Mouse (Mus musculus) ES-CJ7 (cell line): ENCODE results near the gene Fars2.
A peak's percentile ranks its signal among the peaks of the same experiment; 100 is the strongest.

ENCODE experiments used
- DNase-seq: peaks from one replicate; pipeline ENCODE4 v3.0.0; 2011; ENCODE audit warnings: low read depth, low spot score

Gene Fars2

DNA sequence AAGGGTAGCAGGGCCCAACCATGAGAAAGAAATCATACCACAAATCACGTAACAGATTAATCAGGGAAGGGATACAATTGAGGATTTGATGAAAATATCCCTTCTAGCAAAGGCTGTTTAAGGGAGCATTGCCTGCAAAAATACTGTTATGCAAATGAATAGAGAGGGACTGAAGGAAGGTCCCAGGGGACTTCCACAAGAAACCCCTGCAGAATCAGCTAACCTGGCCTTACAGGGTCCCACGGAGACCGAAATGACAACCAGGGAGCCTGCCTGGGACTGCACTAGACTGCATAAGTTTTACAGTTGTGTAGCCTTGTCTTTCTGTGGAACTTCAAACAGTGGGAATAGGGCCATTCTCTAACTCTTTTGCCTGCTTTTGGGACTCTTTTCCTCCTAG is 98.8 kb downstream of the Fars2 start:
- DNase-seq, result no peak

DNA sequence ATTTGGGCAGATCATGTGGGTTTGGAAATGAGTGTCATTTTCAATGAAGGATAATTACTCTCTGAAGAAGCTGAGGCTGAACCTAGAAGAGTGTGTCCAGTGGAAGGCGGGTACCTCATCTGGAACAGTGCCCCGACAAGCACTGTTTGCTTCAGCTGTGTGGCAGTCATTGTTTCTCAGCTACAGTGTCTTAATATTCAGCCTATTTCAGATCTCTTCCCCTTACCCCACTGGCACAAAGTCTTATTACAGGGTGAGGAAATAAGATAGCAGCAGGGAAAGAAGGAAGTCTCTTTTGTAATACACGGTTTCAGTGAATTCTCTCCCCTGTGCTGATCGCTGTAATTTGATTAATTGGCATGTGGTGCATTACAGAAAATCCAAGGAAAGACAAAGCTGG is 101.1 kb downstream of the Fars2 start:
- DNase-seq, result no peak

DNA sequence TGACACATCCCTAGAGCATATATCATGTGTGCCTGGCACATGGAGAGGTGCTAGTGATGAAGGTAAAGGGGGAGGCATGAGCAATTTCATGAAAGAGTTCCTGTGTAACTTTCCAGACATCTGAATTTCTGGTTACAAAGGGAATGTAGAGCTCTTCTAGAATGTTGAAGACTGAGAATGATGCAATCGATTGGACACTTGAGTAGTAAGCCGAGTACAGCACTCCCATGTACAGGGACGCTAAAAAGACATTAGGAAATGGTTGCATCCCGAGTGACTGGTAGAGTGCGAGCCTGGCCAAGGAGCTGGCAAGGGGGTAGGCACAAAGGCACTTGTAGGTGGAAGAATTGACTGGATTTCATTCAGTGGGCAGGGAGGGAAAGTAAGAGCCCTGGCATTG is 102.3 kb downstream of the Fars2 start:
- no peak for DNase-seq

DNA sequence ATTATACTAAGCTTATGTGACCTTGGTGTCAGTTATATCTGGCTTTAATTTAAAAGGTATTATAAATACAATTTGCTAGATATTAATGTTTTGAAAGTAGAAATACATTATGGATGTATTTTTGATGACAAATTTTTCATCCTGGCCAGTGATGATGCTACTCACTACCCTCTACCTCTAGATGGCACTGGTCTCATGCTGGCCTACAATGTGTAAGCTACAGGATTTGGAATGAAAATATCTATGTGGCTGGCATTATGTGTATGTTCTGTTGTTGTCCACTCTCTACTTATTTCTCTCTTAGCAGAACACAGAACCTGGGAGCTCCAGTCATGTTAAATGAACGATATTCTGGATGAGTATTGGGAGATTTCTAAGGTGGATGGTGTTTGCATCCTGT is 104.7 kb downstream of the Fars2 start:
- no peak for DNase-seq

DNA sequence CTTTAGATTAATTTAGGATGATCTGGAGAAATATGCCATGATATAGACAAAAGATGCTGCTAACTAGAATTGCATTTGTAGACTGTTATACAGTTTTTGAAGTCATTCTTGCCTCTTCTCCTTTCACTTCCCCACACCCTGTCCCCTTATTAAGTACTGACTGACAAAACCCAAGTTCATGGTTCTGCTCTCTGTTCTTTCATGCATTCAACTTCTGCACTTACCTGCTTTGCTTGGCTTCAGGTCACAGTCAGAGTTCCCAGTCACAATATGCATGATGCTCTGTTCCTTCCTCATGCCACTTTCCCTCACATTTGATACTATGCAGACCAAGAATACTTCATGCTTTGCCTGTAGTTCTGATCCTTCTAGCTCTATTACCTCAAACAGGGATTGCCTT is 105.5 kb downstream of the Fars2 start:
- no peak for DNase-seq

DNA sequence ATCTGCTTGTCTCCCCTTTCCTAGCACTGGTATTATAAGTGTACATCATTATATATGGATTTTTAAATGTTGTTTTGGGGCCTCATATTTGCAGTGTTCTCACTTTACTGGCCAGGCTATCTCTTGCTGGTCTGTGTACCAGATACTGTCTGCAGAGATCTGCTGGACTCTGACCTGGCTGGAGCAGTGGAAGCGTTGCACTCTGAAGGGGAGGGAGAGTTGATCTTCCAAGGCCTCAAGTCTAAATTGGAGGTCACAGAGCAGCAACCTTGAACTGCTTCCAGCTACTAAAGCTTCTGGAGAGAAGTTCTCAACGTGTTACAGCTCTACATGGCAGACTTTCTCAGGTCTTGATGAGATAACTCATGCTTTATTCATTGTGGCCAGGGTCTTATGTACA is 107.2 kb downstream of the Fars2 start:
- DNase-seq, result no peak

DNA sequence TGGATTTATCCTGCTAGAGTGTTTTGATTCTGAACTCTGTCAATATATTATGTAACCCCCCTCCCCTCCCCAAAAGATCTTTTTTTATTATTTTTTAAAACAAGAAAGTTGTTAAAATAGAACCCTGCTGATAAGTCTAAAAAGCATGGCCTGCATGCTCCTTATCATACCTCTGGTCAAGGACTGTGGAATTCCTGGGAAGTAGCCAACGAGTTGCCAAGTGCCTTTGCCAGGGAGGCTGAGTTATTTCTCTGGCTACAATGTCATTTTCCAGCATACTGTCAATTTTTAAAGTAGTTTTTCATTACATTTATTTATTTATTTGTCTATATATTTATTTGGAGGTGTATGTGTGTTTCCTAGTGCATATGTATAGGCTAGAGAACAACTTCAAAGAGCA is 125.0 kb downstream of the Fars2 start:
- no peak for DNase-seq

DNA sequence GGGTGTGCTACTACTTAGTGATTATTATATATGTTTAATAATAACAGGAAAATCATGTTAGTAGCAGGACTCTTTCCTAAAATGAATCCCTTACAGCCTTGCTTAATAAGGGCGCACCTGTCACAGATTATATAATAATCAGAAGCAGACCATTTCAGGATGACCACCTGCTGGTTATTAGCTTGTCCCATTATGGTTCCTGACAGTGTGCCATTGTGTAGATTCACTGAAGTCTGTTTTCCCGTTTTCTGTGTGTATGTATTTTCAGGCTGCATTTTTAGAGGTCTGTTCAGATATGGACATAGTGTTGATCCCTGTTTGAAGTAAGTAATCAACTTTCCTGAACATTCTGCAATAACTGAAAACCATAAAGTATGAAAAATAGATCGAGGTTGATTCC is 136.7 kb downstream of the Fars2 start:
- no peak for DNase-seq

DNA sequence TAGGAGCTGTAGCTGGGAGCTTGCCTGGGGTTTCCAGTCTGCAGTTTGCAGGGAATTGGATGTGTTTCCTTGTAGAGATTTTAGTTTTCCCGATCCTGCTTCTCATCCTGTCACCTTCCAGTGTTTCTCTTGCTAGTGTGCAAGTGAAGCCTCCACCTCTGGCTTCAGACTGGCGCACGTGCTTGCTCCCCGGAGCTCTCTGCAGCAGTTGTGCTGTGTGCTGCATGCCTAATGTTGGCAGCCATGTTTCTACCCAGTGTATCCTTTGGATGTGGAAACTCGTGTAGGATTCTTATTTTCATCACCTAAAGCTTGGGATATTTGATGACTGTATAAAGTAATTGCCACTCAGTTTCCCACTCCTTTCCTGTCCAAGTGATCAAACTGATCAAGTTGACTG is 140.0 kb downstream of the Fars2 start:
- no peak for DNase-seq

DNA sequence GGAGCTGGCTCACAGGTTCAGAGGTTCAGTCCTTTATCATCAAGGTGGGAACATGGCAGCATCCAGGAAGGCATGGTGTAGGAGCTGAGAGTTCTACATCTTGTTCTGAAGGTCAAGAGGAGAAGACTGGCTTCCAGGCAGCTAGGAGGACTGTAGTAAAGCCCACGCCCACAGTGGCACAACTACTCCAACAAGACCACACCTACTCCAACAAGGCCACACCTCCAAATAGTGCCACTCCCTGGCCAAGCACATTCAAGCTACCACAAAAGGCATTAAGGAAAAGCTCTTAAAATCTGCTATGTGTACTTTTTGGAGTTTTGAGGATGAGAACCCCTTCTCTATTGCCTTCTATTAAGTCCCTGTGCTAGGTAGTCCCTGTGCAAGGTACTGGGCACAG is 142.5 kb downstream of the Fars2 start:
- DNase-seq, result peak; percentile 21

DNA sequence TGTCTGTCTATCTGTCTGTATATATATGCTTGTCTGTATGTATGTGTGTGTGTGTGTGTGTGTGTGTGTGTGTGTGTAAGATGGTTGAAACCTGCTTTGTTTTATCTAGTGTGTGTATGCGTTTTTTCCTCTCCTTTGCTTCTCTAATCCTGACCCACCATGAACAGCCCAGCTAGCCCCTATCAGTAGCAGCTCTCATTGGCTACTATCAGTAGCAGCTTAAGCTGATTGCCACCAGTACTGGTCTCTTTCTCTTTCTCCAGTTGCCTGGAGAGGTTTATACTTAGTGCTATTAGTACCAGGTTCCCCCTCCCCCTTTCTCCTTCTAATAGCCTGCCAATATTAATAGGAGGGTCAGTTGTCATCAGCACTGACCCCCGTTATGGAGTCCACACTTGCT is 144.1 kb downstream of the Fars2 start:
- DNase-seq, result no peak

DNA sequence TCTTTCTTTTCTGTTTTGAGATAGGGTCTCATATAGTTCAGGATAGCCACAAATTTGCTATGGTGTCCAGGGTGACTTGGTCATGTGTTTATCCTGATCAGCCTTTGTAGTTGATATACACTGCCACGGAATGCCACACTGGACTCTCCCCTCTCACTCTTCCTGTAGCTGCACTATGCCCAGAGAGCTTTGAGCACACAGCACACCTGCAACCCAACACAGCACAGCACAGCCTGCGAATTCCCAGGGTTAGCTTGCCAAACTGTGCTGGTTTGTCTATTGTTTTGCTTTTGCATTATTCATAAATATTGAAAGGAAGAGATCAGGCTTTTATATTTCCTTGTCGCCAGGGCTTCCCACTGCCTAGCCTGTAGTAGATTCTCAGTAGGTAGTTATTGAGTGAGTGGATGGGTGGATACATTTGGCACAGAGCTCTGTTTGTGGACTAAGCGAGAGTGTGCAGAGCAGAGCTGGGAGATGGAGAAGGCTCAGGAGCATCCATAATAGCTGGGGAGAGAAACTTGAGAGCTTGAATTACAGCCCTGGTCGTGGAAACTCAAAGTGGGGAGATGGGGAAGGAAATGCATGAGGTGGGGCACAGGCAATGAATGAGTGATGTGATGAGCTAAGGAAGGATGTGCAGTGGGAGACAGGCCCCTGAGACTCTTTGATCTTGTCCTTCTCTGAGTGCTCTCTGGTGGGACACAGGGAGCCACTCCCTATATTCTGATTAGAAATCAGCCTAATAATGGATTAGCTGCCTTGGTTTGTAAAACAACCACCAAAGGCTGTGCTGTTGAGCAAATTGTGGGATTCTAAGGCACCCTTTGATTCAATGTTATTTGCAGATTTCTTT is 146.3 kb downstream of the Fars2 start:
- peak; percentile 70 for DNase-seq

DNA sequence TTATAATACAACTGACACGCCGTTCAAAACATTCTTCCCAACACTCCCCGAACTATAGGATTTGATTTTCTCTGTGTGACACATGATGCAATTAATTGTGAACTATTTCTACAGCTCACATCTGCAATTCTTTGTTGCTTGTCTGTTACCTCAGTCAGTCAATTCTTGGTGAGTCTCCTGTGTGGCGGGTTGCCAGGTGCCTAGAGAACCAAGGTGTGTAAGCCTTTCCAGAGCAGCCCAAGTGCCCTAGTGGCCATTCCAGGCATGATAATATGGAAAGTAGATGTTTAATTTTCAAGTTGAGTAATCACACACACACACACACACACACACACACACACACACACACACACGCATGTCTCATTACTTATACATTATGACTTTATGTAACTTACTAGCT is 147.2 kb downstream of the Fars2 start:
- peak; percentile 11 for DNase-seq

DNA sequence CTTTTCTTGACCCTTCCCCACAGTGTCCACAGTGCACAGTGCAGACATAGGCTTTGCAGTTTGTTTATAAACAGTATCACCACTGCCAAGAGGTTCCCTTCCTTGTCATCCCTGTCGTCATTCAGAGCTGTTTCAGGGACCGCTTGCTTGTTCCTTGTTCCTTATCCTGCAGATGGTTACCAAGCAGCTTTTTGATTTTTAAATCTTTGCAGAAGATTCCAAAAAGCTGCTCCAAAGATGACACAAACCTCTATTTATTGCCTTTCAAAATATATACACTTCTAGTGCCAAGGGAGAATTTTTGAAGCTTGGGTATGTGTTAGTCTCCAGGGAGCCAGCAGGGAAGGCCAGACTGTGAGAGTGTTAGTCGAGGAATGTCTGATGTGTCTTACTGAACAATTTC is 148.1 kb downstream of the Fars2 start:
- DNase-seq, result no peak

DNA sequence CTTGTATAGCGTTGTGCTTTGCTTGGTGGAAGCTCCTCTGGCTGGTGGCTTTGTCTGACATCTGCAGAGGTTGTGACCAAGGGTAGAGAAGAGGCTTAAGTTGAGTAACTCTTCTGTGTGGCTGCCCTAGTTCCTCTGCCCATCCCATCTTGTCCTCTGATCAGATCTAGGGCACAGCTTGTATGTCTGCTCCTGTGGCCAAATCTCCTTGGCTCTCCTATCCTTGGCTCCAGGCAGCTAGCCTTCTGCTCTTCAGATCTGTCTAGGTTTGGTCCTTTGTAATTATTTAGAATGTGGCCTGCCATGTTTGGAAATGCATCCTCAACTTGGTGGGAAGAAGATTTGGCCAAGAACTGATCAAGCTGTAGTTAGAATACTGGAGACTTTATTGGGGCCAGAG is 150.2 kb downstream of the Fars2 start:
- DNase-seq, result no peak

DNA sequence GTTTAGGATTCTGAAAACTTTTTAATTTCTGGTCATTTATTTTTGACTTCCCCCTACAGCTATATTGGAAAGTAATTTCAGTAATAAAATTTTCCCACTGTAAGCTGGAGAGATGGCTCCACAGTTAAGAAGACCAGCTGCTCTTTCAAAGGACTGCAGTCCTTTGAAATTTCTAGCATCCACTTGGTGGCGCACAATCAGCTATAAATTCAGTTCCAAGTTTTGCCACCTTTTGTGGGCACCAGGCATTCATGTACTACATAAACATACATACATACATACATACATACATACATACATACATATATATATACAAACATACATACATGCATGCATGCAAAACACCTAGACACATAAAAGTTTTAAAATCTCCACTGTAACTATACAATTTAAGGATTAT is 153.7 kb downstream of the Fars2 start:
- no peak for DNase-seq

DNA sequence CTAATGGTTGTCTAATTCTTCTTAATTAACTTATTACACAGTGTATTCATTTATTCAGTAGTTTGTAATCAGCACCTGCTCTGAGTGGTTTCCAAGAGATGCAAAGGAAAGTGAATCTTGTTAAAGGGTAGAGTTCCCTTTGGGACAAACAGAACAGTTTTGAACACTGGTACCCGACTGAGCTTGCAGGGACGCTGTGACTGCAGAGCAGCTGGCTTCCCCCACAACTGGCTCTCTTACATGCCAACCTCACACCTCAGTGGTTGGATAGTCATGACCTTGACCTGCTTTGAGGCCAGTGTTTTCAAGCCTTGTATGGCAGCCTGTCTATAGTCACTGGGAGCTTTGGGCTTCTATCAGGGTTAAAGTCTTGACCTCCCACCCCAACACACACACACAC is 156.3 kb downstream of the Fars2 start:
- no peak for DNase-seq

DNA sequence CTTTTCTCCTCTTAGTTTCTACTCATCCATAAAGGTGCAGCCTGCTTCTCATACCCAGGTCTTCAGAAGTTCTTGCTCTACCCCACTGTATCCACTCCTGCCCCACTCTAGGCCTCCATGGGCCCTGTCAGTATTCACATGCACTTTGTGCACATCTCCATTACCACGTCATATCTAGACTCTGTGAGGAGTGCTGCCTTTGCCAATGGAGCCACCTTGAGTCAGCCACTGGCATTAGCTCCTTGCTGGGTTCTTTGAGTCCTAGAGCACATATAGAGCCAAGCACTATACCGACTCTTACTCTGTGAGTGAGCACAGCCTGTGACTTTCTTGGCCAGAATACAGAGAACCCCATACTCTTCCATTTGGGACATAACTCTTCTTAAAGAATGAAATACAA is 159.0 kb downstream of the Fars2 start:
- no peak for DNase-seq

DNA sequence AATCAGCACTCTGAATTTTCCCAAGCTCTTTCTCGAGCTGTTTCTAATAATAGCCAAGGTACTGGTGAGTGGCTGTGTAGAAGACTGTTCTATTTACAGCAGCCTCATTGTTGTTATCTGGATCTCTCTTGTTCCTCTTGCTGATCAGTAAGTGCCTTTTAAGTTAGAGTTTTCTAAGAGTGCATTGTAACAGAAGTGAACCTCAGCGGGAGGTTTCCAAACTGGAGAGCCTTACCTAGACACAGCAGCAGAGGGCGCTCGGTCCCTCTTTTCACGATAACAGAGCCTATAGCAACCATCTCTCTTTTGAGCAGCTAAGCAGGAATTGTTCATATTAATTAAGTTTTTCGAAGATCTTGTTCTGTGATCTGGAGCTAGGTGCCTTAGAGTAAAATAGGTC is 164.8 kb downstream of the Fars2 start:
- DNase-seq, result peak; percentile 54

DNA sequence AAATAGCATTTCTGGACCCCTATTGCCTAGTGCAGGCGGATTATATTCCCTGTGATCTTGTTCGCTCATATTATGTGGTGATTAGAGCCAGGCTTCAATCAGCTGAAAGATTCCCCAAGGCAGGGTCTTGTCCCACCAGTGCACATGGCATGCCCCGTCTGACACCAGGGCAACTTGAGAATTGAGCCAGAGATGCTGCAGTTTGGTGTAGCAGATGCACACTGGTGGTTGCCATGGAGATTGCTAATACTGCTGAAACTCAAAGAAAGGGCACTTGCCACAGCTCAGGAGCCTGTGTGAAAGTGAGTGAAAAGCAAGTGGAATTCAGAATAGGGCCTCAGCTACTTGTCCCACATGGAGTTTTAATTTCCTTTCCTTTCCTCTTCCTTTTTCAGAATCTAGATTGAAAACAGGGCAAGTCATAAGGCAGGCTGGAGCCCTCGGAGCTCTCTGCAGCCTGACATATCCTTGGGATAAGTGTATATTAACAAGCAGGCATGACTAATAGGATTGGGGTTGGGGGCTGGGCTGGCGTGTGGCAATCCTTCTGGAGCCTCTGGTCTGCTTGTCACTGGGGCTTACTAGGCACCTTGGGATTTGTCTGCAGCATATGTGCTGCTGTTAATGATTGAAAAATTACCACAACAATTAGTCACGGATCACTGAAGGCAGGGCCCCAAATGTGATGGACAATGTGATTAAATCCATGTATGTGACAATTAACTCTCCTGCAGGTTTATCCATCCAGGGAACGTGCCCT is 165.8 kb downstream of the Fars2 start:
- DNase-seq, result no peak

DNA sequence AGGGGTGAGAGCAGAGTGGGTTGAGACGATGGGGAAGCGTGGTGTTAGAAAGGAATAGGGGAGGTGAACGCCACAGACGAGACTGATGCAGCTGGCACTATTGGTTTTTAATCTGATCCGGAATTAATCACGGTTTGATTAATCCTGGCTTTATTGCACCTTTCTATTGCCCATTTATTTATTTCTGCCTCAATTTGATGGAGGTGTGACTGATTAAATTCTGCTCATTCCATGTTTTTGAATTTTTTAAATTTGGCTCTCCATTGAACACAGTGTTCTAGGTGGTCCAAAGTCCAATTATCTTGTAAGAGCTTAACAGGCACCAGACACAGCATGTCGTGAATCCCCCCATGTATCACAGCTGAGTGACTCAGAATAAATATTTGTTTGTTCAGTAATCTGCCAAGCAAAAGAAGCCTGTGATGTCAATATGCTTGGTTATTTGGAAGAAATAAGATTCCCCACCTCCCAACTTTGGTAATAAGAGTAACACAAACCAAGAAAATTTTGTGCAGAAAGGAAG is 166.4 kb downstream of the Fars2 start:
- DNase-seq, result no peak

DNA sequence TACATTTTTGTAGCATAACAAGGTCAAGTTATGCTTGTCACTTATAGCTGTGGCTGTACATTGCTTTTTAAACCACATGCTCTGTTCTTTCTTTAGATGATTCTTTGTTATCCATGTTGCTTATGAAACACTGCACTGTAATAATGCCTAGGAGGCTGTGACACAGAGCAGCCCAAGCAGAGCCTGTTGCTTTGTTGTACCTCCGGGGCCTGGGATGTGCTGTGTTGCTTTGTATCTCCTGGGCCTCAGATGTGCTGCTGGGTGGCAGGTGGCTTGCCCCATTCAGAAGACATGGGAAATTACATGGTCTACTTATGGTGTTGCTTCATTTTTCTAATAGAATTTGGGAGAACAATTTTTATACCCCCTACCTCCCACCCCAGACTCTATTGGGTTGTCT is 166.9 kb downstream of the Fars2 start:
- no peak for DNase-seq

DNA sequence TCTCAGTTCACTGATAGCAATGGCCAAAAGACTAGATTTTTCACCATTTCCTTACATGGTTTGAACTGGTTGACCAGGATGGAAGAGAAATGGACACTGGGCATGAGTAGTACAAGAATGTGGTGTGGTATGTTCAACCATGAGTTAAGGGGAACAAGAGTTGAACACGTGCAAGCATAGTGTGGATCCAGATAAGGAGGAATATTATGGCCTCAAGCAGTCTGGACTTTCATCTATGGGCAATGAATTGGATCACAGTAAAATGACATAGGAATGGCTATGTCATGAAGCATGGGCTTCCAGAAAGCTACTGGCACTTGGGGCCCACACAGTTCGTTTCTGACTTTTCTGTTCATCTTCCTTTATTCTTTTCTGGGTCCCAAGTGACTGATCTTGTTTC is 168.0 kb downstream of the Fars2 start:
- DNase-seq, result no peak
